Mouse (Mus musculus) E14TG2a.4 (cell line): Measurements from ENCODE around the gene Thnsl2.

Experiments
- CTCF ChIP-seq: conservative IDR thresholded peaks from 2 replicates; pipeline ENCODE4 v1.5.1; 2014; ENCODE audit warnings: low read length
- NANOG ChIP-seq: IDR thresholded peaks from 2 replicates; pipeline ENCODE4 v1.6.1; 2014; ENCODE audit warnings: borderline replicate concordance, low read length, mixed read lengths

- TF ChIP-seq CTCF (no peak), NANOG (0 out of 2 replicates have a peak, but pooled peaks have one; percentile 3)
Observed at GRCm38 (mm10) chr6:71189578-71189977, 45.3 kb upstream of the Thnsl2 start.
